Mouse (Mus musculus) stomach, embryonic 14.5 days (tissue): ENCODE measurements around the gene Traf3. TPM values are rescaled to one million over a fixed set of nuclear protein-coding genes. Genes with fewer than 3 reads are reported as not detected.

ENCODE experiments used
- ATAC-seq: fragments of 200-750 bp; cut with Nextera tagmentation; 2 replicates; pipeline ENCODE4 v1.8.0; 2017; ENCODE audit warnings: low read depth, moderate TSS enrichment; ENCODE audit not compliant: insufficient number of reproducible peaks, insufficient read depth, low FRiP score
- H3K27ac ChIP-seq: fragments of 300-500 bp; sonication (generic); 2 replicates; pipeline ENCODE4 v1.5.1; 2014; ENCODE audit warnings: mild to moderate bottlenecking, low read length, moderate library complexity, mixed read lengths
- H3K27me3 ChIP-seq: fragments of 300-500 bp; sonication (generic); 2 replicates; pipeline ENCODE4 v1.6.1; 2014; ENCODE audit warnings: low read length, control low read depth, mixed read lengths; ENCODE audit not compliant: control insufficient read depth, insufficient read depth
- H3K36me3 ChIP-seq: fragments of 300-500 bp; sonication (generic); 2 replicates; pipeline ENCODE4 v1.6.1; 2014; ENCODE audit warnings: mild to moderate bottlenecking, control low read depth, low read length, moderate library complexity, mixed read lengths; ENCODE audit not compliant: control insufficient read depth, insufficient read depth
- H3K4me1 ChIP-seq: fragments of 300-500 bp; sonication (generic); 2 replicates; pipeline ENCODE4 v1.6.1; 2014; ENCODE audit warnings: low read length, control low read depth, mixed read lengths; ENCODE audit not compliant: control insufficient read depth, insufficient read depth
- H3K4me2 ChIP-seq: fragments of 300-500 bp; sonication (generic); replicated peaks from 2 replicates; pipeline ENCODE4 v1.6.1; 2014; ENCODE audit warnings: low read depth, low read length, control low read depth
- H3K4me3 ChIP-seq: fragments of 300-500 bp; sonication (generic); 2 replicates; pipeline ENCODE4 v1.5.1; 2014; ENCODE audit warnings: low read depth, low read length, control low read depth
- H3K9ac ChIP-seq: fragments of 300-500 bp; sonication (generic); replicated peaks from 2 replicates; pipeline ENCODE4 v1.6.1; 2014; ENCODE audit warnings: low read depth, mild to moderate bottlenecking, control low read depth, low read length, moderate library complexity, mixed read lengths
- H3K9me3 ChIP-seq: fragments of 300-500 bp; sonication (generic); 2 replicates; pipeline ENCODE4 v1.6.1; 2016; ENCODE audit warnings: low read depth, low read length, control low read depth; ENCODE audit not compliant: control insufficient read depth
- WGBS: fragments of 180-500 bp; shearing (Covaris S2); extraction: QIAGEN DNeasy Blood & Tissue Kit; methylation state at CpG from one replicate; pipeline ENCODE4 v1.1.7; 2014; 5-methylcytosine and 5-hydroxymethylcytosine counted together
- polyA plus RNA-seq: library from polyadenylated mRNA; unstranded; fragments of >200 nt; fragmentation: Nextera tagmentation; extraction: Ambion mirVana; gene quantifications from 2 replicates; pipeline ENCODE4 v1.2.1, GENCODE M21; 2014

The Traf3 gene
- 11.4 and 13.0 TPM in 2 replicates for polyA plus RNA-seq

DNA sequence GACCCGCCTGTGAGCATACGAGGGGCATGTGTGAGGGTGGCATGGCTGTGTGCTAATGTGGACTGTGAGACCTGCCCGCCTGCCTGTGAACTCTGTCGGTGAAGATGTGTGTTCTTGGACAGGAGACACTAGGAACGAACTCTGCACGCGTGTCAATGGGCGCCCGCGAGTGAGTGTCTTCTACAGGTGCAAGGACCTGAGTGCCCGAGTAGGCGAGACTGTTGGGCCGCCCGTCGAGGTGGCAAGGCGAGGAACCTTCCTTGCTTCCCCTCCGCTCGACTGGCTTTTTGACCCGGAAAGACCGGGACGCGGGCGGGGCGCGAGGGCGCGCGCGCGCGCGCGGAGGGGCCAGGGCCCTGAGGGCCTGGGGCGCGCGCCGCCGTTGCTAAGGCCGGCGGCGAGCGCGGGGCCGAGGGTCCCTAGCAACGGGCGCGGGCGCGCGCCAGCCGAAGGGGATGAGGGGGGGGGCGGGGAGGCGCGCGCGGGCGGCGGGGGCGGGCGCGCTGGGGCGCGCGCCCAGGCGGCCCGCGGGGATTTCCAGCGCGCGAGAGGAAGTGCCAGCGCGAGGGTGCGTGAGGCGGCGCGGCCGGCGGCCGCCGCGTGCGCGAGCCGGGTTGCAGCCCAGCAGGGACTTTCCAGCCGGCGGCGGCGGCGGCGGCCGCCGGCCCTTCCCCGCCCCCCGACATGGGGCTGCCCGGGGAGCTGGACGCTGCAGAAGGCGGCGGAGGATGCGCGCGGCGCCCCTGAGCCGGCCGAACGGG is at the start of gene Traf3:
Gene Traf3 (plus strand): TSS at position 540 of the 761 bp plus-strand sequence.
- peak within 1 kb of the TSS; percentile 86 for H3K4me2 ChIP-seq
- no peaks in the 10 kb centered on the region for H3K9me3 ChIP-seq
- H3K27ac ChIP-seq = peak within 1 kb of the TSS; percentile 74
- peak within 1 kb of the TSS; percentile 87 for H3K9ac ChIP-seq
- H3K4me1 ChIP-seq = peaks cover 32% of the 10 kb centered on the region
- no peaks in the 10 kb centered on the region for H3K36me3 ChIP-seq
- WGBS = 6% methylated on average over 56 of the region's 105 CpGs
- no peaks in the 10 kb centered on the region for H3K27me3 ChIP-seq
- H3K4me3 ChIP-seq = peak within 1 kb of the TSS; percentile 82
- ATAC-seq = peak; percentile 67

DNA sequence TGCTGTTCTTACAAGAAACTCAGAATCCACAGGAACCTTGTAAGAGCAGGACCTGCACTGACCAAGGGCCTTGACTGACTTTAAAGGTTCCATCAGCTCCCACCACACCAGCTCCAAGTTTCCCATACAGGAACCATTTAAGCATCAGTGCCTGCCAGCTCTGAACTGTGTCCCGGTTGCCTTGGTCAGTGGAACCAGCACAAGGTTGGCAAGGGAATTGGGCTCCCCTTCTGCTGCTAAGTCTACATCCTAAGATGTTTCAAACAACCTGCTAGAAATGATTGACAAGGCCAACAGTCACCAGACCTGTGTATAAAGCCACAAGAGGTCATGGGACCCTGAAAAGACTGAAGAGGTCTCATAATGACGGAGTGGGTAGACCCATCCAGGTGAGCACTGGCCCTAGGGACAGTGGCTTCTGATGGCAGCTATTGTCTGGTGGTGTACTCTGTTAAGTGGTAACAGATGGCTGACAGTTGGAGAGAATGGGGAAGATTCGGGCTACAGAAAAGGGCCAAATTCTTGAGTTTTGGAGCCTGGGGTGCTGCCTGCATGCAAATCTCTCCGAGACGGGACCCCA is 46.6 kb upstream of the Traf3 start:
- H3K36me3 ChIP-seq = peaks cover 17% of the 10 kb centered on the region
- no peak overlapping the region for H3K4me3 ChIP-seq
- no peak overlapping the region for H3K27ac ChIP-seq
- ATAC-seq = no peak
- no peak overlapping the region for H3K9ac ChIP-seq
- H3K9me3 ChIP-seq = no peaks in the 10 kb centered on the region; the same call in 1 of the 2 replicates
- 93% methylated on average over 5 of the region's 5 CpGs for WGBS
- H3K4me2 ChIP-seq = no peak overlapping the region
- no peaks in the 10 kb centered on the region for H3K4me1 ChIP-seq
- no peaks in the 10 kb centered on the region for H3K27me3 ChIP-seq

DNA sequence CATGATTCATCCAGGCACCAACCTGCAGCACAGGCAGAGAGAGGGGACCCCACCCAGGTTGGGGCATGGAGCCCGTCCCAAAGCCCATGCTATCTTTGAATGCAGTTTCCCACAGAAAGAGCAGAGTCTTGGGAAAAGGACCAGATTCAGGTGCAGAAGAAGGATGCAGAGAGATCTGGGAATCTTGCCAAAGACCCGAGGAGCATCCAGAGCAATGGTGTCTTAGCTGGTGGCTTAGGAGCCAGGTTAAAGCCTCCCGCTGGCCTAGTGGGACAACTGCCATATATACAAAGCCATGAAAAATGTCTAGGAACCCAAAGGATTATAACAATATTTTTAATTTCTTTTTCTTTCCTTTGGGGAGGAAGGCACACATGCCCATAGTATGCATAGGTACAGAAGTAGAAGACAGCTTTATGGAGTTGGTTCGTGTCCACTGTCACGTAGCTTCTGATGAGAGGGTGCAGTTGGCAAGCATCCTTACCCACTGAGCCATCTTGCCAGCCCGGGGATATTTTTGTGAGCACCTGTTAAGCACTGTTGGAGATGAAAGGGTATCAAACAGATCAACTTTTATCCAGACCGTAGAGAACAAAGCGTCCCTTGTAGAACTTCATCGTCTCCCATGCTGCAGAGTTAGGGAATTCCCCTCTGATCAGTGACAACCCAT is 45.1 kb upstream of the Traf3 start:
- no peak for ATAC-seq
- Histone ChIP-seq H3K4me1 (no peaks in the 10 kb centered on the region), H3K4me2 (no peak overlapping the region), H3K27me3 (no peaks in the 10 kb centered on the region), H3K36me3 (peaks cover 13% of the 10 kb centered on the region), H3K4me3 (no peak overlapping the region), H3K9me3 (no peaks in the 10 kb centered on the region; the same call in 1 of the 2 replicates), H3K27ac (no peak overlapping the region), H3K9ac (no peak overlapping the region)
- 93% methylated on average over 9 of the region's 9 CpGs for WGBS

DNA sequence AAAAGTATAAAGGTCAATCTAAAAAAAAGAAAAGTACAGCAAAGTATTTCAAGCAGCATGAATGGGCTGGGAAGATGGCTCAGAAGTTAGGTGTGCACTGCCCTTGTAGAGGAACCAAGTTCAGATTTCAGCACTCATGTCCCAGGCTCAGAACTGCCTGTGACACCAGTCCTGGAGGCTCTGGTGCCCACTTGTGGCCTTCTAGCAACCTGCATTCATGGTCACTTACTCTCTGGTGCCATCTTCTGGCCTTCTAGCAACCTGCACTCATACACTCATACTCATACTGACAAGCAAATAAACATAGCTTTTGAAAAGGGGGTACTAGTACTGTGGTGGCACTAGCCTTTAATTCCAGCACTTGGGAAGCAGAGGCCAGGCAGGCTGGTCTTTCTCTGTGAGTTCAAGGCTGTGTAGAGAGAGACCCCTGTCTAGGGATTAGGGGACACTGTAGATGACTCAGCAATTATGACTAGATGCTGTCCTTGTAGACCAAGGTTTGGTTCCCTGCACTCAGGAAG is 43.8 kb upstream of the Traf3 start:
- peaks cover 5% of the 10 kb centered on the region for H3K36me3 ChIP-seq
- H3K4me2 ChIP-seq = no peak overlapping the region
- no peak overlapping the region for H3K27ac ChIP-seq
- no peak overlapping the region for H3K9ac ChIP-seq
- no peak for ATAC-seq
- no peaks in the 10 kb centered on the region for H3K4me1 ChIP-seq
- H3K27me3 ChIP-seq = no peaks in the 10 kb centered on the region
- H3K9me3 ChIP-seq = no peaks in the 10 kb centered on the region; the same call in 1 of the 2 replicates
- H3K4me3 ChIP-seq = no peak overlapping the region

DNA sequence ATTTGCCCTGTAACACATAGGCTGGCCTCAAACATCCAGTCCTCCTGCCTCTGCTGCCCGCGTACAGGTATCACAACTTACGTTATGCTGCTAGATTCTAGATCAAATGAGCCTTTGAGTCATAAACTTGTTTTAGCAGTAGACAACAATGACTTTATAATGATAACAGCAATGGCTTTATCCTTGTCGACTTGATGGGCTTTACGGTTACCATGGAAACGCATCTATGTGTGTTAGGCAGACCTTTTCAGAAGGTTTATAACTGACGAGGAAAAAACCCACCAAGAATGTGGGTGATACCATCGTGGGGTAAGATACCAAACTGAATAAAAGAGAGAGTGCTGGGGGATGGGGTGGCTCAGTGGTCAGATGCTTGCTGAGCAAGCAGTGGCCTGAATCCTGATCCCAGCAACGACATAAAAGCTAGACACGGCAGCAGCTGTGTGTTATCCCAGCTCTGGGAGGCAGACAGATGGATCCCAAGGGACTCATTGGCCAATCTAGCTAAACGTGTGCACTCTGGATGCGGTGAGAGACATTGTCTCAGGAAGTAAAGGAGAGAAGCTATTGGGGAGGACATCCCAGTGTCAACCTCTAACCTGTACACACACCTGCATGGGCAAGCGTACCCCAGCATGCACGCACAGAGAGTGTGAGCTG is 41.4 kb upstream of the Traf3 start:
- 75% methylated on average over 14 of the region's 14 CpGs for WGBS
- Histone ChIP-seq H3K4me3 (no peak overlapping the region), H3K4me2 (no peak overlapping the region), H3K4me1 (no peaks in the 10 kb centered on the region), H3K27me3 (no peaks in the 10 kb centered on the region), H3K9me3 (no peaks in the 10 kb centered on the region; the same call in 1 of the 2 replicates), H3K36me3 (no peaks in the 10 kb centered on the region; the same call in 1 of the 2 replicates), H3K9ac (no peak overlapping the region), H3K27ac (no peak overlapping the region)
- ATAC-seq = no peak

DNA sequence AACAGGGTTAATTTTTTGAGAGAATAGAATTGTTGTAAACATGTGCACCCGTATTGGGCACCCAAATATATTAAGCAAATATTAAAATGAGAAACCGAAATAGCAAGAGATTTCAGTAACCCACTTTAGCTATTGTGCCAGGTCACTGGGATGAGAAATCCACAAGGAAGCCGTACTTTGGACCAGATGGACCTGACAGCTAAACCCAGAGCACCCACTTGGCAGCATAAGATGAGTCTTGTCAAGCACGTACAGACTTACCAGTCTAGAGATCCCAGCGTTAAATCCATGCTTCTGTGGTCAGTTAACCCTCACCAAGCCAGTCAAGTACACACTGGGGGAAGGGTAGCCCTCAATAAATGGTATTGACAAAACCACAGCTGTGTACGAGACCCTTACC is 40.5 kb upstream of the Traf3 start:
- H3K4me3 ChIP-seq = no peak overlapping the region
- no peaks in the 10 kb centered on the region for H3K36me3 ChIP-seq
- H3K4me2 ChIP-seq = no peak overlapping the region
- no peak overlapping the region for H3K9ac ChIP-seq
- 69% methylated on average over 6 of the region's 6 CpGs for WGBS
- no peaks in the 10 kb centered on the region; the same call in 1 of the 2 replicates for H3K9me3 ChIP-seq
- no peaks in the 10 kb centered on the region for H3K4me1 ChIP-seq
- no peak overlapping the region for H3K27ac ChIP-seq
- H3K27me3 ChIP-seq = no peaks in the 10 kb centered on the region
- no peak for ATAC-seq

DNA sequence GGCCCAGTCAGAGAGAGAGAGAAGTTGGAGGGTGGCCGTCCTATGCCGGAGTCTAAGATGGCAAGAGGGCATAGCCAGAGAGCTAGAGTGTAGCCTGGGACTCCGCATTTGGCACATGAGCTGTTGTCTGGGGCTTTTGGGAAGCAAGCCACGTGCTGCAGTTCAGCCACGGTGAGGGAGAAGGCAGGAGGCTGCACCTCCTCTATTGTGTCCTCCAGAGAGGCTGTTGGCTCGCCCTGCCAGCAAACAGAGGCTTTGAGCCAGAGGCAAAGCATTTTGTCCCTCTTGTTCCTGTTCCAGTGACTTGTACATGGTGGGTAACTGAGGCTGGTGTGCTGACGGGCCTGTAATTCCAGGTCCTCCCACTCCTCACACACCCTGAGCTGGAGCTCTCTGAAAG is 32.0 kb upstream of the Traf3 start:
- no peak overlapping the region for H3K4me3 ChIP-seq
- WGBS = 90% methylated on average over 7 of the region's 7 CpGs
- no peaks in the 10 kb centered on the region for H3K4me1 ChIP-seq
- H3K9me3 ChIP-seq = no peaks in the 10 kb centered on the region
- no peak for ATAC-seq
- H3K4me2 ChIP-seq = no peak overlapping the region
- H3K27ac ChIP-seq = no peak overlapping the region
- H3K9ac ChIP-seq = no peak overlapping the region
- H3K27me3 ChIP-seq = no peaks in the 10 kb centered on the region
- no peaks in the 10 kb centered on the region for H3K36me3 ChIP-seq
